Mouse (Mus musculus) layer of hippocampus, adult 18-20 months (tissue): ENCODE measurements around the gene Gm26741. TPM values are rescaled to one million over a fixed set of nuclear protein-coding genes. Genes with fewer than 3 reads are reported as not detected.
"Not testable (repeated sequence)": the region's sequence is repeated elsewhere in the genome, so short reads cannot be mapped to it uniquely, and the experiment has no call there.

Experiments used
- DNase-seq, 2 experiments: peaks; one replicate each; pipeline ENCODE4 v3.0.0; 2022; ENCODE audit warnings: low spot score in 2 of 2
- long read RNA-seq: library from polyadenylated mRNA; stranded (forward); transcript quantifications from one replicate; pipeline ENCODE4 v2.0.0, GENCODE M21; 2021
- total RNA-seq, 2 experiments: library from RNA; stranded (reverse); gene quantifications; 2 replicates each; pipeline ENCODE4 v1.2.3; 2021

Gm26741 gene
- total RNA-seq: not detected
- long read RNA-seq: 0 reads

DNA sequence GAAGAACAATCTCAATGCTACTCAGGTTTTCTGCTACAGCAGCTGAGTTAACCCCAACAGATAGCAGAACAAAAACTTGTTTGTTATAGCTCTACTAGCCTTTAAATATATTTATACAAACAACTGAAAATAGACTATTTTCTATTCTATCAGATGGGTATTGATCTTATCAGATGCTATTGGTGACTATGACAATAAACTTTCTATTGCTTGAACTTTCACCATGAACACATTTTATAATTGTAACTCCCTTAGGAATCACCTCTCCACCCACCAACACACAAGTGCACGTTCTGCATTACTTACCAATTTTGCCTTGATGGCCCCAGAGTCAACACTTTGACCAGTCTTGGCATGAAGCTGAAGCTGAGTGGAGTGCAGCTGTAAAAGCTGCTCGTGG is at the start of gene Gm26741:
Gene Gm26741, plus strand, starts transcription at position 301 of the 400 bp plus-strand sequence.
- DNase-seq: no peak

DNA sequence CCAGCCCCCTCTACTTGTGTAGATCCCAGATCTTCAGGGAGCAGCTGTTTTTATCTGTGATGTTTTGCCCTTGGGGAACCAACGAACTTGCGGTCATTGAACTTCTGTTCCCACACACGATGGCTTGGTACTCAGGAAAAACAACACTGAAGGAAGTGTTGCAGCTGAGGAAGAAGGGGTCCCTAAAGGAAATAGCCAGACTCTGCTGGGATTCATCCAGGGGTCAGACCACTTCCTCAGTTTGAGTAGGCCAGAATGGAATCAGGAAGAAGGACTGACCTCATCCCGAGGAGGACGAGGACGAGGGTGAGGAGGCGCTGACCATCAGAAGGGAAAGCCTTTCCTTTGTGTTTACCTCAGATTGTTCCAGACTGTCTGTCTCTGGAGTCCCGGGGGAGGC is 49.4 kb upstream of the Gm26741 start:
- no peak for DNase-seq

DNA sequence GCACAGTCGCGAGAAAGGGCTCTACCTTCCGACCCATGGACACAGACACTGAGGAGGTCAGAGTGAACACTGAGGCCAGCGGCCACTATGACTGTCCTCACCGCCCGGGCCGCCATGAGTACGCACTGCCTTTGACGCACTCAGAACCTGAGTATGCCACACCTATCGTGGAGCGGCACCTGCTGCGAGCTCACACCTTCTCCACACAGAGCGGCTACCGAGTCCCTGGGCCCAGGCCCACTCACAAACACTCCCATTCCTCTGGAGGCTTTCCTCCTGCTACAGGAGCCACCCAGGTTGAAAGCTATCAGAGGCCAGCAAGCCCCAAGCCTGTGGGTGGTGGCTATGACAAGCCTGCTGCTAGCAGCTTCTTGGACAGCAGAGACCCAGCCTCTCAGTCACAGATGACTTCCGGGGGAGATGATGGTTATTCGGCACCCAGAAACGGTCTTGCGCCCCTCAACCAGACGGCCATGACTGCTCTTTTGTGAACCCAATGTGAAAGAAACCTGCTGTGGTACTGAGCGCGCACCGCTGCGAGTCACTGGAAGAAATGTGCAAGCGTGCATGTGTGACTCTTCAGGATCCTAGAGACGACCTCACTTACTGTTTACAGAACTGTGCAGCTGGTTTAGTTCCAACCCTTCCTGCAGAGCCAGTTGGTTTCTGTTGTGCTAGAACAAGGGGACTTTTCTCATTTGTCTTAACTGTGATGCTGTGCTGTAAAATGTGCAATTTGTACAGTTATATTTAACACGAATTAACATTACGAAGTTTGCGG is 38.9 kb upstream of the Gm26741 start:
- no peak for DNase-seq

DNA sequence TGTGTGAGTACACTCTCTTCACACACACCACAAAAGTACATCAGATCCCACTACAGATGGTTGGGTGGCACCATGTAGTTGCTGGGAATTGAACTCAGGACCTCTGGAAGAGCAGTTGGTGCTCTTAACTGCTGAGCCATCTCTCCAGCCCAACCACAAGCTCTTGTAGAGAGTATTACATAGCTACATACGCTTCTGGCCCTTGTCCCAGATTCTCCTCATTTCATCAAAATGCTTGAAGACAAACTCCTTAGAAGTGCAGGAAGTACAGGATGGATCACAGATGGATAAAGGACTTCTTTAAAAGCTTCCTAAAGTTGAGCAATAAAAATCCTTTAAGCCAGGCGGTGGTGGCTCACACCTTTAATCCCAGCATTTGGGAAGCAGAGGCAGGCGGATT is 36.6 kb upstream of the Gm26741 start:
- DNase-seq: peak in 1 of 2 experiments; percentile 31

DNA sequence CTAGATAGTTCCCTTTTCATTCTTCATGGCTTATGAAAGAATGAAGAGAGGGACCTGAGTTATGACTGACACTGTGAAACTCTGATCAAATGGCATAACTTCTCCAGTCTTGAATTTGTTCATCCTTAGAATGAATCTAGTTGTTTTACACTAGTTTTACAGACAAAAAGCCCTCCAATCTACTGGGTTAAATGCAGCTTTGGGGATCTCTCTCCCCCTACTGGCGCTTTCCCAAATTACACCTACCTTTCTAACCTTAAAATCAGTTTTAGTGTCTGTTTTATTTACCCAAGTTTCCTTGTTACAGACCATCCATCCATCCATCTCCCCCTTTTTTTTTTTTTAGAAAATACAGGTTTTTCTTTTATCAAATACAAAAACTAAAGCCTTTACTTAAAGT is 27.6 kb upstream of the Gm26741 start:
- DNase-seq: peak; percentile 8 to 70

DNA sequence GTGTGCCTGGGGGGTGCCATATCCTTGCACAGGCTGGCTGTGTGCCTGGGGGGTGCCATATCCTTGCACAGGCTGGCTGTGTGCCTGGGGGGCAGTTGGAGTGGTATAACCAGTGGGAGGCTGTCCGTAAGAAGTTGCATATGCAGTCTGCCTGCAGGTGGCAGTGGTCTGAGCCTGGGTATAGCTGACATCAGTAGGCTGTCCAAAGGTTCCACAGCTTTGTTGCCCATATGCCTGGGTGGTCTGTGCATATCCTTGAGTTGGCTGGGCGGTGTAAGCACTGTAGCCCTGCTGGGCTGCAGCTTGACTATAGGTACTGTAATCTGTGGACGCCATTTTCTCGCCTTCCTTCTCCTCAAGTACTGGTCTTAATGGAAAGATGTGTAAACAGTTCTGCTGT is 15.2 kb upstream of the Gm26741 start:
- DNase-seq: not testable (repeated sequence)

DNA sequence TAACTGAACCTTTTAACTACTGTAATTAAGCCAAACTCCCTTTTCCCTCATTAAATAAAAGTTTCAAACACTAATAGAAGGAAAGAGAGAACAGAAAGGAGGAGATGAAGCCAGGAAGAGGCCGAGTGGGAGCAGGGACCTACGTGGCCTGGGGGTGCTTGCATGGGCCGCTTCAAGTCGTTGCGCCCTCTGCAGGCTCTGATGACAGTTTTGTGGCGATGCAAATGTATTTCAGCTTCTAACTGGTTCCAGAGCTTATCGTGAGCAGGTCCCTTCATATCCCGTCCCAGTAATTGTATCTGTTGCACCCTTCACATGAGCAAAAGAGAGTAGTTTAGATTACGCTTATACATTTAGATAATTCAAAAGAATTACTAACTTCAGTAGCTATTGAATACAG is 5.4 kb upstream of the Gm26741 start:
- DNase-seq: no peak

DNA sequence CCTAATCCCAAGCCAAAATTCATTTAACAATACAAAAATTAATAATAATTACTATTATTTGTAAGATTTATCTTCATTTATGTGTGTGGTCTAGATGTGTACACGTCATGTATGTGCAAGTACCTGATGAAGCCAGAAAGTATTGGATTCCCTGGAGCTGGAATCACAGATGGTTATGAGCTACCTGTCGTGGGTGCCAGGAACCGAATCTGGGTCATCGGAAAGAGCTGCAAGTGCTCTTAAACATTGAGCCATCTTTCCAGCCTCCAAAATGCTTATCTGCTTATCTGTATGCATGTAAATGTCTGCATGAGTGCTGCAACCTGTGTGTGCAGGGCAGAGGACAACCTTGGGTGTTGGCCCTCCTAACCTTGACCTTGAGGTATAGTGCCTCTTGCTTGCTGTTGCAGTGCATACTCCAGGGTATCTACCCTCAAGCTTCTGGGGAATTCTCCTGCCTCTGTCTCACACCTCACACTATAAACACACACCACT is 1.7 kb downstream of the Gm26741 start:
- no peak for DNase-seq

DNA sequence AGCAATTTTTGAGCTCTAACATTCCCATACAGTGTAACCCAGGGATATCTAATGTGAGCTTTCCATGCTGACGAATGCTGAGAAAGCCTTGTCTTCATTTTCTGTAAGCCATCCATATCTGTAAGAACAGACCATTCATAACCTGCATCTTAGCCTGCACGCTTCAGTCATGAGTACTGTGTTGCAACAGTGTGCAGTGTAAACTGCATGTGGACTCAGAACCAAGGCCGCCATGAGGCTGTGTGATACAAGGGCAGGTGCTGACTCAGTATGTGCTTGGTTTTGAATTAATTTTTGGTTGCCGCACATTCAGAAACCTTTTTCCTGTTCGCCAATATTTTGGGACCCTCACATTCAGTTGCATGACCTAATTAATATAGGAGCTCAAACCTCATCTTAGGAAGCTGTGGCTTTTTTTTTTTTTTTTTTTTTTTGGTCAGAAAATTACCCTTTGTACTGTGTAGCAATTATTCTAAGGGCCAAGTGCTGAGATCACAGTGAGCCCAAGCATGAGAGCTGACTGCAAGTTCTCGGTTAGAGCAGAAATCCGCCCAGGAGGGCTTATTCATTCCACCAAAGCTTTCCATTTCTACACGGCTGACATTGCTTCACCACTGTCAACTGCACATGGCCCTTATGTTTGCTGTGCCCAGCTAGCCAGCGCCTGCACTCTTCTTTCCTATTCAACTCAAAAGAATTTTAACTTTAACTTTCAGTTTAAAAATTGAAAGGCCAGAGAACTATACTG is 2.5 kb downstream of the Gm26741 start:
- DNase-seq: no peak

DNA sequence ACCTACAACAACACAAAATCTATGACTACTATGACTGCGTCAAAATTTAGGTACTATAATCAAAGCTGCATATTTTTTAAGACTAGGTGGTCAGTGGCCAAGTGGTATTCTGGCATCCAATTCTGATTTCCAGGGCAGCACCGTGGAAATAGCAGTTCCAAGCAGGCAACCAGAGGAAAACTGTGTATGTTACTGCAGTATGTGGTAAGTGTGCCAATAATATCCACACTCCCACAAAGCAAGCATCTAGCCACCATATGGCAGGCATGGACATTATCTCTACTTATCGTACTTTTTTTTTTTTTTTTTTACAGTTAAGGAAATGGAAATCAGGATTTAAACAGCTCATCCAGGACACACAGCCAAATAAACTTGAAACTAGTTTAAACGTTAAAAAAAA is 9.8 kb downstream of the Gm26741 start:
- DNase-seq: no peak

DNA sequence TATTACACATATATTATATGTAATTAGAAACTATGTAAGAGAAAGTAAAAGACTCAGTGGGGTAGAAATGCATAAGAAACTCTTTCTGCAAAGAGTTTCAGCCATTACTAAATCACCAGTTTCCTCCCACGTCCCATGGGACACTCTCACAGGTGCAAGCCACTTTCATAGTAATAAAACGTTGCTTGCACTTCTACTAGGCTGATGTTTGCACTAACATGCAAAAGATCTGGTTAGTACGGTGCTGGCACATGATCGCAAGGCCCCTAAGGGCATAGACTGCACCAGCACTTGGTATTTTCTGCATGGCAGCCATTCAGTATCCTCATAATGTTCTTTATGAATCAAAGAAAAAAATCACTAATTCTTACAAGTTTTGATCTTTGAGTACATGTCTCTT is 15.3 kb downstream of the Gm26741 start:
- no peak for DNase-seq

DNA sequence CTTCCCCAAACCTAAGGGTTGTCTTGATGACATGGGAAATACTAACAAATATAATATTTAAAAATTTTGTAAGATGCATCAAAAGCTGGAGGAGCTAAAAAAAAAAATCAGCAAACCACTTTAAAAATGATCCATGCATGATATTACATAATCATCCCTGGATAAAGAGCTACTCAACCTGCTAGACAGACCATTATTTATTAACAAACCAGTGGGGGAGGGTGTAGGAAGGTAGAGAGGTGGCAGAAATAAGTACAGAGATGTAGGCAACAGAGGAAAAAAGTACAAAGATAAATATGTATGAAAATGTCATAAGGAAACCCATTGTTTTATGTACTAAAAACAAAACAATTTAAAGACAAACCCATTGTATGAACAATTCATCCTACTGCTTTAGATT is 16.1 kb downstream of the Gm26741 start:
- DNase-seq: no peak

DNA sequence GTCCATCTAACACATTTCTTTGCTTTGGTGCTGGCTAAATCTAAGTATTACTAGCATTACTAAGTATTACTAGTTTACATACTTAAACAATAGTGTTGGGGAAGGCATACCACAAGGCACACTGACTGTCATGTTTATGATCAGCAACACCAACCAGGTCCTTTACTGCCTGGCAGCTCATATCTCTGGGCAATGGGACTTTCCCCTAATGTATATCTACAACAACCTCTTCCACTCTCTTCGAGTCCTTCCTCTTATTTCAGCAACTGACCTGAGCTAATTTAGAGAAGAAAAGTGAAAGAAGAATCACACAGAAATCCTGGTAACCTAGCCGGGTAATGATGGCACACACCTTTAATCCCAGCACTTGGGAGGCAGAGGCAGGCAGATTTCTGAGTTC is 17.9 kb downstream of the Gm26741 start:
- no peak for DNase-seq

DNA sequence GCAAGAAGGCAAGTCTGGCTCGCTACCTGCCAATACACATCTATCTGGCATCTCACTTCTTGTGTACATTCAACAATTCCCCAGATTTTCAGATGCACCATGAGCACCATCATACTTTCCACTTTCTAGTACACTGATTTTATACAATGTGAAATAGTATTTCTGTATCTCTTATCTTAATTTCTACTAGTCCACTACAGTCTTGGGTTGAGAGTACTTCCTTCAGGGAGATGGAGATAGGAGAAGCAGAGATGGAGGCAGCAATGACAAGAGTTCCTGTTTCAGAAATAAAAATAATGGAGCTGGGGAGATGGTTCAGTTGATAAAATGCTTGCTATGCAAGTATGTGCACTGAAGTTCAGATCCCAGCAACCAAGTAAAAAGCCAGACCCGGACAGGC is 19.2 kb downstream of the Gm26741 start:
- DNase-seq: no peak

DNA sequence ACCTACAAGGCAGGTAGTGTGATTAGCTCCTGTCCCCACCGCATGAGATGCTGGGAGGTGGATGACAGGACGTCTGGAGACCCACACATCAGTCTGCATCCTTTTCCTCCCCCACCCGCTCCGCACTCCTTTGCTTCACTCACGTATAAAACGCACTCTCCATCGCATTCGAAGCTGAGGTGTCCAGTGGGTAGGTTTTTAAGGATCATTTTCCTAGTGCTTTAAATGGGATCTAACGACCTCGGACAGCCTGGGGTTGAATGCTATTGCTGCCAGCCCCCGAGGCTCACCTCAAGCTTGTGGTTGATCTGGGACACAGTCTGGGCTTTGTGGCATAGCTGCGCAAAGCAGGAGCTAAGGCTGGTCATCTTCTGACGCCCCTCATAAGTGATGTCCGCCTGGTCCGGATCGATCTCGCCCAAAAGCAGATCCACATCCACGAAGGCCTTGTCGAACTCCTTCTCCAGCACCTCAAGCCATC is 22.8 kb downstream of the Gm26741 start:
- DNase-seq: peak; percentile 14 to 49

DNA sequence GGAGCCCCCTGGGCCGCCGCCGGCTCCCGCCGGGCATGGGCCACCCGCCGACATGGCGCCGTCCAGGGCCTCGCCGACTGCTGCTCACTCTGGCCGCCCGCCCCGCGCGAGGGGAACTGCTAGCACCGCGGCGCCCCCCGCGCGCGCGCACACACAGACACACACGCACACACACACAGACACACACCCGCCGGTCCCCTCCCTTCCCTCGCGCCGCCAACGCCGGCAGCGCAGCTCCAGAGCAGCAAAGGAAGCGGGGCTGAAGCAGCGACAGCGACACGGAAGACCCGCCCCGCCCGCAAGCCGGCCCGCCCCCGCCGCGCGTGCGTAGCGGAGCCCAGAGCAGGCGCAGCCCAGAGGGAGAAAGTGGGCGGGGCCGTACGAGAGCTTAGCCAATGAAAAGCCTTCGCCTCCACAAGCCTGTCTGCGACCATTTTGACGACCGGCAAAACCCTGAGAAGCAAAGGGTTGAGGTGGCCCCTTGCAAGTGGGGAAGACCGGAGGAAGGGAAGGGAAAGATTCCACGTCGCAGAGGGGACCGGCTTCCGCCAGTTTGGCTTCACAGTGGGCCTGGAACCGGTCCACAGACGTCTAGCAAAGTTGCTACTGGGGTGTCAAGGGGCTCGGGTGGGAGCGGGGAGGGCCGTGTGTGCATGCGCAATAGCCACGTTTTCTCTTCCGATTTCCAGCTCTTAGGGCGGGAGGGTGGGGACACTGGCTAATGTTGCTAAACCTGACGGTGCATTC is 23.5 kb downstream of the Gm26741 start, which contains the start of gene Gopc:
Gene Gopc, minus strand, starts transcription at position 280 of the 747 bp plus-strand sequence.
- DNase-seq: peak; percentile 95 to 99

DNA sequence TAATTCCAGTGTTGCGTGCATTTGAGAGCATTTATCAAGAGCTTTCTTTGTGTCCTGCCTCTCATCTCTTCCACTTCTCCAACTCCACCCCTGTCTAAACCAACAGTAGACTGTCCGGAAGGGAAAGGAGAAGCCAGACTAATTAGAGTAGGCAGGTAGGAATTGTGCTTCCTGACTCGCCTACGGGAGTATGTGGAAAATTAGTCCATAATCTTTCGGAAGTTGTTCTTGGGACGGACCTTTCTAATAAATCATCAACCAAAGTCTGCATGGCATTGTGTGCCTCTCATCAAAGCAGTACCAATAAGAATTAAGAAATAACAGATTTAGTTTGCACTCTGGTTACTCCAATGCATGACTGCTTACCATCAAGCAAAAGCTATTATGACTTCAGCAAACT is 24.5 kb downstream of the Gm26741 start:
- no peak for DNase-seq

DNA sequence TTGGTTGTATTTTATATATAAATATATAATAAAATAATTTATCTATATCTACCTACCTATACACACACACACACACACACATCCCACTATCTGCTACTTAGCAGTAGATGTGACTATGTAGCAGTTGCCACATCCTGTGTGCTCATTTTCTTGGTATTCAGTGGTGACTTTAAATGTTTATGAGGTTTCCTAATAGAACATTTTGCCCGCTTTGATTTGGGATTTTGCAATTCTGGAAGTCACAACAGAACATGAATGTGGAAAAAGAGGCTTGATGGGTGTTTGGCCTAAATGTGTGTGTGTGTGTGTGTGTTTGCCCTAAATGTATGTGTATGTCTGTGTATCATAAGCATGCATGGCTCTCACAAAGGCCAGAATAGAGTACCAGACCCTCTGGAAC is 25.0 kb downstream of the Gm26741 start:
- no peak for DNase-seq

DNA sequence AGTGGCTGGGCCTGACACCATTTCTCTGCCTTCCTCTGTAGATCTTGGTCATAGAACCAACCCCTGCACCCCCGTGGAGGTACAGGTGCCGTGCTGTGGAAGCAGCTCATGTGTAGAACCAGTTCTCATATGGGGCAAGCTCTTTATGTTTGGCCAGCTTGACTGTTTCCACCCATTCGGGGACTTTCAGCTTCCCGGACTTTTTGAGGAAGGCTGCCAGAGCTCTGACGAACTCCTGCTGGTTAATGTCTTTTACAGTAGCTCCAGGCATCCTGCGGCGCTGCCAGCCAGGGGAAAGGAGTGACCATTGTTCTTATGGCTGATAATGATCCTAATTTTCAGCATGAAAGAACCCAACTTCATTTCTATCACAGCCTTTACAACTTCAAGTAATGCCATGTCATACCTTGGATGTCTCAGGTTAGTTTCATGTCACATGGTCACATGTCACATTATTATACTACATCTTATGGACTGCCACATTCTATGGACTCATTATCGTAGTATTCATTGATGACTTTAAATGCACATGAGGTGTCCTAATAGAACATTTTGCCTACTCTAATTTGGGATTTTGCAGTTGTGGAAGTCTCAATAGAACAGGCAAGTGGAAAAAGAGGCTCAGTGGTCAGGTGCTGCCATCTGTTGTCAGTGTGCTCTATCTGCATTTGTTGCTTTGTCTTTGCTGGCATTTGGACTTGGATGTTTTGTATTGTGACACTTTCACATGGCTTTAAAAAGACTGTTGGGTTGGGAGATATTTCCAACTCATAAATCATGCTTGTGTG is 26.4 kb downstream of the Gm26741 start:
- DNase-seq: peak; percentile 20 to 72

DNA sequence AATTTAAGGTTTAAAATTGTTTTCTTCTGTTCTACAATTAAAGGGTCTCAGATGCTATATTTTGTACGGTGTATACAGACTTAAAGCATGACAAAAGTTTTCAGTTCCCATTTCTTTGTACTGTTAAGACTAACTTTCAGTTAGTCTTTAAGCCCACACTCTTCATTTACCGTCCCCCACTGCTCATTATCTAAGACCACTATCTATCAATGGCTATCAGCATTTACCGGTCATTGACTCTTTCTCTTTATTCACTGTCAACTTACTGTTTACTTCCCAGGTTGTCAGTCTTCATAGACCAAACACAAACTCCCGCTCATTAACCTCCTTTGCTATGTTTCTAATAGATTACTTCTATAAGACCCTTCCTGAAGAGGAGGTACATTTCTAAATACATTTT is 28.6 kb downstream of the Gm26741 start:
- DNase-seq: no peak
